Mouse (Mus musculus): ENCODE measurements around the gene Fam234b. TPM values are rescaled to one million over a fixed set of nuclear protein-coding genes. Genes with fewer than 3 reads are reported as not detected.

The Fam234b gene
- polyA plus RNA-seq, 1 experiment from 2014 or later: 31.8 TPM

GRCm38 (mm10) chr6:135156597-135156996, 41.2 kb upstream of the Fam234b start:
- Histone ChIP-seq H3K36me3 (ENCODE audit: insufficient read depth, low read length) (no peaks in the 10 kb centered on the region), H3K4me3 (replicated peaks; ENCODE audit: low read depth, low read length) (no peak overlapping the region), H3K27me3 (ENCODE audit: insufficient read depth, low read length) (no peaks in the 10 kb centered on the region), H3K9ac (ENCODE audit: low read depth, low read length) (no peak overlapping the region), H3K9me3 (replicated peaks; ENCODE audit: low read length) (no peaks in the 10 kb centered on the region), H3K4me1 (replicated peaks; ENCODE audit: insufficient read depth, low read length) (no peaks in the 10 kb centered on the region), H3K4me2 (ENCODE audit: low read length) (no peak overlapping the region), H3K27ac (no peak overlapping the region)
- 77% methylated on average over 8 of the region's 8 CpGs for WGBS
- no peak for TF ChIP-seq CTCF (IDR thresholded peaks at IDR 0.05; ENCODE audit: low read depth)
- DNase-seq (ENCODE audit: low spot score): no peak
- ATAC-seq (replicated peaks; ENCODE audit: low FRiP score, low read depth): no peak

- Histone ChIP-seq H3K27me3 (ENCODE audit: insufficient read depth, low read length) (no peaks in the 10 kb centered on the region), H3K36me3 (ENCODE audit: insufficient read depth, low read length) (no peaks in the 10 kb centered on the region), H3K9me3 (replicated peaks; ENCODE audit: low read length) (no peaks in the 10 kb centered on the region), H3K27ac (no peak overlapping the region), H3K4me2 (ENCODE audit: low read length) (no peak overlapping the region), H3K4me3 (replicated peaks; ENCODE audit: low read depth, low read length) (no peak overlapping the region), H3K9ac (ENCODE audit: low read depth, low read length) (no peak overlapping the region), H3K4me1 (replicated peaks; ENCODE audit: insufficient read depth, low read length) (no peaks in the 10 kb centered on the region)
- DNase-seq (ENCODE audit: low spot score) (no peak), ATAC-seq (replicated peaks; ENCODE audit: low FRiP score, low read depth) (no peak)
- TF ChIP-seq CTCF (IDR thresholded peaks at IDR 0.05; ENCODE audit: low read depth): no peak
- 78% methylated on average over 4 of the region's 4 CpGs for WGBS
Observed at GRCm38 (mm10) chr6:135157496-135157895, 40.3 kb upstream of the Fam234b start.

GRCm38 (mm10) chr6:135158509-135158908, 39.3 kb upstream of the Fam234b start:
- no peaks in the 10 kb centered on the region for H3K36me3 ChIP-seq (ENCODE audit: insufficient read depth, low read length)
- 61% methylated on average over 4 of the region's 4 CpGs for WGBS
- no peaks in the 10 kb centered on the region for H3K9me3 ChIP-seq (replicated peaks; ENCODE audit: low read length)
- no peaks in the 10 kb centered on the region for H3K4me1 ChIP-seq (replicated peaks; ENCODE audit: insufficient read depth, low read length)
- no peak overlapping the region for H3K9ac ChIP-seq (ENCODE audit: low read depth, low read length)
- DNase-seq (ENCODE audit: low spot score): no peak
- H3K4me2 ChIP-seq (ENCODE audit: low read length): no peak overlapping the region
- no peaks in the 10 kb centered on the region for H3K27me3 ChIP-seq (ENCODE audit: insufficient read depth, low read length)
- no peak overlapping the region for H3K4me3 ChIP-seq (replicated peaks; ENCODE audit: low read depth, low read length)
- ATAC-seq (replicated peaks; ENCODE audit: low FRiP score, low read depth): no peak; the same call in 1 of the 2 replicates
- TF ChIP-seq CTCF (IDR thresholded peaks at IDR 0.05; ENCODE audit: low read depth): no peak
- H3K27ac ChIP-seq: no peak overlapping the region

- H3K36me3 ChIP-seq (ENCODE audit: insufficient read depth, low read length): no peaks in the 10 kb centered on the region
- no peak for TF ChIP-seq CTCF (IDR thresholded peaks at IDR 0.05; ENCODE audit: low read depth)
- H3K27ac ChIP-seq: no peak overlapping the region
- WGBS: 76% methylated on average over 4 of the region's 4 CpGs
- no peak overlapping the region for H3K9ac ChIP-seq (ENCODE audit: low read depth, low read length)
- H3K9me3 ChIP-seq (replicated peaks; ENCODE audit: low read length): no peaks in the 10 kb centered on the region
- DNase-seq (ENCODE audit: low spot score) (no peak), ATAC-seq (replicated peaks; ENCODE audit: low FRiP score, low read depth) (no peak)
- H3K4me2 ChIP-seq (ENCODE audit: low read length): no peak overlapping the region
- H3K27me3 ChIP-seq (ENCODE audit: insufficient read depth, low read length): no peaks in the 10 kb centered on the region
- H3K4me3 ChIP-seq (replicated peaks; ENCODE audit: low read depth, low read length): no peak overlapping the region
- no peaks in the 10 kb centered on the region; the same call in 1 of the 2 replicates for H3K4me1 ChIP-seq (replicated peaks; ENCODE audit: insufficient read depth, low read length)
Observed at GRCm38 (mm10) chr6:135161356-135161755, 36.4 kb upstream of the Fam234b start.

- Histone ChIP-seq H3K9me3 (replicated peaks; ENCODE audit: low read length) (no peaks in the 10 kb centered on the region), H3K27me3 (ENCODE audit: insufficient read depth, low read length) (no peaks in the 10 kb centered on the region), H3K4me2 (ENCODE audit: low read length) (no peak overlapping the region), H3K4me1 (replicated peaks; ENCODE audit: insufficient read depth, low read length) (no peaks in the 10 kb centered on the region; the same call in 1 of the 2 replicates), H3K27ac (no peak overlapping the region), H3K9ac (ENCODE audit: low read depth, low read length) (no peak overlapping the region), H3K36me3 (ENCODE audit: insufficient read depth, low read length) (no peaks in the 10 kb centered on the region), H3K4me3 (replicated peaks; ENCODE audit: low read depth, low read length) (no peak overlapping the region)
- DNase-seq (ENCODE audit: low spot score) (no peak), ATAC-seq (replicated peaks; ENCODE audit: low FRiP score, low read depth) (no peak)
- WGBS: 85% methylated on average over 3 of the region's 3 CpGs
- TF ChIP-seq CTCF (IDR thresholded peaks at IDR 0.05; ENCODE audit: low read depth): no peak
Observed at GRCm38 (mm10) chr6:135162311-135162710, 35.5 kb upstream of the Fam234b start.

GRCm38 (mm10) chr6:135162861-135163260, 34.9 kb upstream of the Fam234b start:
- Histone ChIP-seq H3K27me3 (ENCODE audit: insufficient read depth, low read length) (no peaks in the 10 kb centered on the region), H3K4me3 (replicated peaks; ENCODE audit: low read depth, low read length) (no peak overlapping the region), H3K9ac (ENCODE audit: low read depth, low read length) (no peak overlapping the region), H3K27ac (no peak overlapping the region), H3K36me3 (ENCODE audit: insufficient read depth, low read length) (no peaks in the 10 kb centered on the region), H3K9me3 (replicated peaks; ENCODE audit: low read length) (no peaks in the 10 kb centered on the region), H3K4me2 (ENCODE audit: low read length) (no peak overlapping the region), H3K4me1 (replicated peaks; ENCODE audit: insufficient read depth, low read length) (no peaks in the 10 kb centered on the region; the same call in 1 of the 2 replicates)
- WGBS: 71% methylated on average over 4 of the region's 4 CpGs
- DNase-seq (ENCODE audit: low spot score) (no peak), ATAC-seq (replicated peaks; ENCODE audit: low FRiP score, low read depth) (no peak)
- no peak for TF ChIP-seq CTCF (IDR thresholded peaks at IDR 0.05; ENCODE audit: low read depth)

GRCm38 (mm10) chr6:135165191-135165590, 32.6 kb upstream of the Fam234b start:
- no peak for ATAC-seq (replicated peaks; ENCODE audit: low FRiP score, low read depth)
- no peak for TF ChIP-seq CTCF (IDR thresholded peaks at IDR 0.05; ENCODE audit: low read depth)
- no peak overlapping the region for H3K4me3 ChIP-seq (replicated peaks; ENCODE audit: low read depth, low read length)
- H3K27ac ChIP-seq: no peak overlapping the region
- DNase-seq (ENCODE audit: low spot score): no peak
- H3K4me1 ChIP-seq (replicated peaks; ENCODE audit: insufficient read depth, low read length): no peaks in the 10 kb centered on the region; the same call in 1 of the 2 replicates
- H3K9ac ChIP-seq (ENCODE audit: low read depth, low read length): no peak overlapping the region
- no peaks in the 10 kb centered on the region for H3K36me3 ChIP-seq (ENCODE audit: insufficient read depth, low read length)
- H3K27me3 ChIP-seq (ENCODE audit: insufficient read depth, low read length): no peaks in the 10 kb centered on the region
- H3K9me3 ChIP-seq (replicated peaks; ENCODE audit: low read length): no peaks in the 10 kb centered on the region
- WGBS: 38% methylated on average over 3 of the region's 3 CpGs
- no peak overlapping the region for H3K4me2 ChIP-seq (ENCODE audit: low read length)
